Mouse (Mus musculus): Measurements from ENCODE around the gene Mef2d. TPM values are rescaled to one million over a fixed set of nuclear protein-coding genes. Genes with fewer than 3 reads are reported as not detected.

The Mef2d gene
- polyA plus RNA-seq, 1 experiment from 2014 or later, result 15.1 TPM

- H3K27me3 ChIP-seq (ENCODE audit: insufficient read depth, poor library complexity, severe bottlenecking), result no peaks in the 10 kb centered on the region
- peaks cover 99% of the 10 kb centered on the region for H3K4me1 ChIP-seq (replicated peaks)
- DNase-seq (ENCODE audit: low spot score), result no peak
- H3K4me3 ChIP-seq, result no peak overlapping the region
- WGBS, result 88% methylated on average over 5 of the region's 5 CpGs
- H3K27ac ChIP-seq, result no peak overlapping the region
- H3K36me3 ChIP-seq, result no peaks in the 10 kb centered on the region
- no peaks in the 10 kb centered on the region for H3K9me3 ChIP-seq
Measured at GRCm38 (mm10) chr3:88148354-88148753, 6.2 kb downstream of the Mef2d start.

- no peak for DNase-seq (ENCODE audit: low spot score)
- H3K27me3 ChIP-seq (ENCODE audit: insufficient read depth, poor library complexity, severe bottlenecking), result no peaks in the 10 kb centered on the region
- peak overlapping the region; percentile 26; the same call in 1 of the 2 replicates for H3K4me3 ChIP-seq
- WGBS, result 68% methylated on average over 4 of the region's 4 CpGs
- H3K4me1 ChIP-seq (replicated peaks), result peaks cover 94% of the 10 kb centered on the region
- H3K27ac ChIP-seq, result peak overlapping the region; percentile 76
- H3K36me3 ChIP-seq, result no peaks in the 10 kb centered on the region
- H3K9me3 ChIP-seq, result no peaks in the 10 kb centered on the region
Measured at GRCm38 (mm10) chr3:88148776-88149509, 6.8 kb downstream of the Mef2d start.

- whole genome bisulfite sequencing, result 19% methylated on average over 6 of the region's 6 CpGs
- DNase-seq (ENCODE audit: low spot score), result no peak
- Histone ChIP-seq H3K4me1 (replicated peaks) (peaks cover 88% of the 10 kb centered on the region), H3K27me3 (ENCODE audit: insufficient read depth, poor library complexity, severe bottlenecking) (no peaks in the 10 kb centered on the region), H3K36me3 (no peaks in the 10 kb centered on the region), H3K27ac (peak overlapping the region; percentile 76), H3K9me3 (no peaks in the 10 kb centered on the region), H3K4me3 (peak overlapping the region; percentile 26)
Measured at GRCm38 (mm10) chr3:88149510-88149974, 7.4 kb downstream of the Mef2d start.

GRCm38 (mm10) chr3:88150061-88150998, 8.2 kb downstream of the Mef2d start:
- DNase-seq (ENCODE audit: low spot score), result peak; percentile 51

GRCm38 (mm10) chr3:88150999-88151364, 8.8 kb downstream of the Mef2d start:
- Histone ChIP-seq H3K36me3 (peaks cover 6% of the 10 kb centered on the region), H3K4me1 (replicated peaks) (peaks cover 74% of the 10 kb centered on the region), H3K27me3 (ENCODE audit: insufficient read depth, poor library complexity, severe bottlenecking) (no peaks in the 10 kb centered on the region), H3K27ac (peak overlapping the region; percentile 76), H3K9me3 (no peaks in the 10 kb centered on the region), H3K4me3 (peak overlapping the region; percentile 5; the same call in 1 of the 2 replicates)
- 60% methylated on average over 3 of the region's 3 CpGs for WGBS
- no peak for DNase-seq (ENCODE audit: low spot score)

More at GRCm38 (mm10) chr3:88150061-88150998, 8.2 kb downstream of the Mef2d start:
- Histone ChIP-seq H3K4me1 (replicated peaks) (peaks cover 80% of the 10 kb centered on the region), H3K4me3 (peak overlapping the region; percentile 26), H3K27ac (peak overlapping the region; percentile 76), H3K36me3 (no peaks in the 10 kb centered on the region; the same call in 1 of the 2 replicates), H3K9me3 (no peaks in the 10 kb centered on the region), H3K27me3 (ENCODE audit: insufficient read depth, poor library complexity, severe bottlenecking) (no peaks in the 10 kb centered on the region)
- WGBS, result 22% methylated on average over 14 of the region's 14 CpGs

- 53% methylated on average over 3 of the region's 3 CpGs for WGBS
- Histone ChIP-seq H3K4me1 (replicated peaks) (peaks cover 63% of the 10 kb centered on the region), H3K9me3 (no peaks in the 10 kb centered on the region), H3K27ac (peak overlapping the region; percentile 76), H3K4me3 (no peak overlapping the region), H3K36me3 (peaks cover 17% of the 10 kb centered on the region), H3K27me3 (ENCODE audit: insufficient read depth, poor library complexity, severe bottlenecking) (no peaks in the 10 kb centered on the region)
- DNase-seq (ENCODE audit: low spot score), result peak; percentile 65
Measured at GRCm38 (mm10) chr3:88152056-88152455, 9.9 kb downstream of the Mef2d start.

- peaks cover 28% of the 10 kb centered on the region for H3K36me3 ChIP-seq
- H3K4me1 ChIP-seq (replicated peaks), result peaks cover 63% of the 10 kb centered on the region
- H3K27me3 ChIP-seq (ENCODE audit: insufficient read depth, poor library complexity, severe bottlenecking), result no peaks in the 10 kb centered on the region
- no peak overlapping the region for H3K4me3 ChIP-seq
- peak overlapping the region; percentile 2; the same call in 1 of the 2 replicates for H3K27ac ChIP-seq
- no peaks in the 10 kb centered on the region for H3K9me3 ChIP-seq
- DNase-seq (ENCODE audit: low spot score), result no peak
- 82% methylated on average over 3 of the region's 3 CpGs for WGBS
Measured at GRCm38 (mm10) chr3:88153290-88154011, 11.3 kb downstream of the Mef2d start.

GRCm38 (mm10) chr3:88154236-88154635, 12.1 kb downstream of the Mef2d start:
- Histone ChIP-seq H3K27ac (no peak overlapping the region), H3K27me3 (ENCODE audit: insufficient read depth, poor library complexity, severe bottlenecking) (no peaks in the 10 kb centered on the region), H3K36me3 (peaks cover 35% of the 10 kb centered on the region), H3K9me3 (no peaks in the 10 kb centered on the region), H3K4me3 (no peak overlapping the region), H3K4me1 (replicated peaks) (peaks cover 56% of the 10 kb centered on the region)
- no peak for DNase-seq (ENCODE audit: low spot score)
- WGBS, result 79% methylated on average over 2 of the region's 2 CpGs

- peaks cover 61% of the 10 kb centered on the region for H3K36me3 ChIP-seq
Measured at GRCm38 (mm10) chr3:88156817-88157216, 14.6 kb downstream of the Mef2d start.

GRCm38 (mm10) chr3:88157771-88158597, 15.8 kb downstream of the Mef2d start:
- Histone ChIP-seq H3K36me3 (peaks cover 73% of the 10 kb centered on the region), H3K27ac (peak overlapping the region; percentile 62; the same call in 1 of the 2 replicates), H3K4me1 (replicated peaks) (peaks cover 24% of the 10 kb centered on the region), H3K9me3 (no peaks in the 10 kb centered on the region), H3K4me3 (peak overlapping the region; percentile 18), H3K27me3 (ENCODE audit: insufficient read depth, poor library complexity, severe bottlenecking) (no peaks in the 10 kb centered on the region)
- DNase-seq (ENCODE audit: low spot score), result peak; percentile 77
- 15% methylated on average over 23 of the region's 23 CpGs for WGBS

More at GRCm38 (mm10) chr3:88156817-88157216, 14.6 kb downstream of the Mef2d start:
- H3K9me3 ChIP-seq, result no peaks in the 10 kb centered on the region
- no peak overlapping the region for H3K27ac ChIP-seq
- no peak overlapping the region for H3K4me3 ChIP-seq
- peaks cover 30% of the 10 kb centered on the region for H3K4me1 ChIP-seq (replicated peaks)
- no peak for DNase-seq (ENCODE audit: low spot score)
- no peaks in the 10 kb centered on the region for H3K27me3 ChIP-seq (ENCODE audit: insufficient read depth, poor library complexity, severe bottlenecking)

- Histone ChIP-seq H3K36me3 (peaks cover 83% of the 10 kb centered on the region), H3K4me3 (no peak overlapping the region), H3K9me3 (no peaks in the 10 kb centered on the region), H3K27ac (no peak overlapping the region), H3K27me3 (ENCODE audit: insufficient read depth, poor library complexity, severe bottlenecking) (no peaks in the 10 kb centered on the region), H3K4me1 (replicated peaks) (peaks cover 21% of the 10 kb centered on the region)
- no peak for DNase-seq (ENCODE audit: low spot score)
- 85% methylated on average over 6 of the region's 6 CpGs for WGBS
Measured at GRCm38 (mm10) chr3:88158991-88159390, 16.8 kb downstream of the Mef2d start.

All from hindbrain, embryonic 10.5 days (tissue).